Mouse (Mus musculus) spleen, adult 2 months (tissue): ENCODE data around the gene Wnt3. TPM values are rescaled to one million over a fixed set of nuclear protein-coding genes. Genes with fewer than 3 reads are reported as not detected.

Experiments used
- DNase-seq, 2 experiments: peaks; one replicate each; pipeline versions ENCODE4 v3.0.0 to v3.0.0-alpha.2; 2012 to 2021; ENCODE audit warnings: low spot score in 2 of 2, low read depth in 1 of 2
- H3K27ac ChIP-seq: fragments of 200-500 bp; 2 replicates; pipeline ENCODE4 v1.5.1; 2012; ENCODE audit warnings: low read length, inconsistent platforms; ENCODE audit not compliant: insufficient read depth
- H3K27me3 ChIP-seq: fragments of 200-500 bp; 2 replicates; pipeline ENCODE4 v1.6.1; 2012; ENCODE audit warnings: mild to moderate bottlenecking, moderate library complexity, low read length, inconsistent platforms; ENCODE audit not compliant: control insufficient read depth, insufficient read depth
- H3K36me3 ChIP-seq: fragments of 200-500 bp; 2 replicates; pipeline ENCODE4 v1.6.1; 2012; ENCODE audit warnings: mild to moderate bottlenecking, low read length, inconsistent platforms; ENCODE audit not compliant: control insufficient read depth, insufficient read depth
- H3K4me1 ChIP-seq: fragments of 200-500 bp; 2 replicates; pipeline ENCODE4 v1.6.1; 2011; ENCODE audit warnings: inconsistent platforms; ENCODE audit not compliant: control insufficient read depth, insufficient read depth, insufficient read length
- H3K4me3 ChIP-seq: fragments of 200-500 bp; 2 replicates; pipeline ENCODE4 v1.5.1; 2011; ENCODE audit warnings: mild to moderate bottlenecking, inconsistent platforms; ENCODE audit not compliant: insufficient read depth, insufficient read length; ENCODE audit errors: extremely low read depth
- CTCF ChIP-seq: fragments of 200-500 bp; IDR thresholded peaks from 2 replicates; pipeline ENCODE4 v1.5.1; 2011; ENCODE audit warnings: mild to moderate bottlenecking, inconsistent platforms; ENCODE audit not compliant: insufficient read depth, insufficient read length, insufficient replicate concordance; ENCODE audit errors: extremely low read depth
- POLR2A ChIP-seq: fragments of 200-500 bp; IDR thresholded peaks from 2 replicates; pipeline ENCODE4 v1.6.1; 2011; ENCODE audit warnings: low read depth, low read length, inconsistent platforms
- WGBS: fragments of 180-500 bp; shearing (Covaris S2); methylation state at CpG from one replicate; pipeline ENCODE4 v1.1.7; 2018; 5-methylcytosine and 5-hydroxymethylcytosine counted together
- polyA plus RNA-seq: library from polyadenylated mRNA; depleted of rRNA; stranded (reverse); fragments of >200 nt; gene quantifications from 2 replicates; pipeline ENCODE4 v1.2.3, GENCODE M21; 2012

Wnt3 gene
- polyA plus RNA-seq, 1 experiment = 0.08 TPM

- TF ChIP-seq POLR2A = no peak
- TF ChIP-seq CTCF = no peak
- H3K27me3 ChIP-seq = peaks cover 35% of the 10 kb centered on the region
- H3K36me3 ChIP-seq = no peaks in the 10 kb centered on the region
- 5% methylated on average over 23 of the region's 23 CpGs for WGBS
- DNase-seq = no peak
- no peak overlapping the region for H3K4me3 ChIP-seq
- H3K27ac ChIP-seq = no peak overlapping the region
- H3K4me1 ChIP-seq = peaks cover 6% of the 10 kb centered on the region
Measured at GRCm38 (mm10) chr11:103772505-103773386, 1.2 kb upstream of the Wnt3 start.

GRCm38 (mm10) chr11:103774228-103774530 lies 229 bp downstream of the Wnt3 start:
- Histone ChIP-seq H3K4me1 (peaks cover 6% of the 10 kb centered on the region), H3K4me3 (no peak overlapping the region; the same call in 1 of the 2 replicates), H3K27me3 (peaks cover 35% of the 10 kb centered on the region), H3K36me3 (no peaks in the 10 kb centered on the region), H3K27ac (no peak overlapping the region)
- no peak for DNase-seq
- TF ChIP-seq POLR2A = no peak
- no peak for TF ChIP-seq CTCF
- 5% methylated on average over 19 of the region's 19 CpGs for WGBS

GRCm38 (mm10) chr11:103780152-103780551 lies 6.2 kb downstream of the Wnt3 start:
- DNase-seq = no peak
- Histone ChIP-seq H3K27me3 (peaks cover 5% of the 10 kb centered on the region), H3K4me3 (no peak overlapping the region), H3K27ac (no peak overlapping the region), H3K4me1 (no peaks in the 10 kb centered on the region), H3K36me3 (no peaks in the 10 kb centered on the region)
- TF ChIP-seq POLR2A (no peak), CTCF (no peak)
- 54% methylated on average over 9 of the region's 9 CpGs for WGBS

- H3K4me1 ChIP-seq = no peaks in the 10 kb centered on the region
- no peak overlapping the region for H3K4me3 ChIP-seq
- 45% methylated on average over 5 of the region's 5 CpGs for WGBS
- 0 out of 2 replicates have a peak, but pooled peaks cover 1% of the 10 kb centered on the region for H3K27me3 ChIP-seq
- no peaks in the 10 kb centered on the region for H3K36me3 ChIP-seq
- no peak for TF ChIP-seq POLR2A
- DNase-seq = no peak
- H3K27ac ChIP-seq = no peak overlapping the region
Measured at GRCm38 (mm10) chr11:103789951-103790350, 16.0 kb downstream of the Wnt3 start.

GRCm38 (mm10) chr11:103801128-103801527 lies 27.2 kb downstream of the Wnt3 start:
- DNase-seq = no peak
- WGBS = 85% methylated on average over 9 of the region's 9 CpGs
- TF ChIP-seq POLR2A (no peak), CTCF (no peak)
- H3K27me3 ChIP-seq = no peaks in the 10 kb centered on the region
- H3K4me3 ChIP-seq = no peak overlapping the region
- H3K4me1 ChIP-seq = no peaks in the 10 kb centered on the region
- H3K36me3 ChIP-seq = no peaks in the 10 kb centered on the region
- H3K27ac ChIP-seq = no peak overlapping the region

- WGBS = 88% methylated on average over 11 of the region's 11 CpGs
- no peak for TF ChIP-seq POLR2A
- no peak for TF ChIP-seq CTCF
- no peak overlapping the region for H3K27ac ChIP-seq
- peaks cover 3% of the 10 kb centered on the region for H3K27me3 ChIP-seq
- no peaks in the 10 kb centered on the region for H3K36me3 ChIP-seq
- no peak for DNase-seq
- H3K4me1 ChIP-seq = no peaks in the 10 kb centered on the region
- no peak overlapping the region for H3K4me3 ChIP-seq
Measured at GRCm38 (mm10) chr11:103804126-103804525, 30.2 kb downstream of the Wnt3 start.

GRCm38 (mm10) chr11:103804804-103805203 lies 30.9 kb downstream of the Wnt3 start:
- no peak for TF ChIP-seq POLR2A
- TF ChIP-seq CTCF = no peak
- 84% methylated on average over 4 of the region's 4 CpGs for WGBS
- Histone ChIP-seq H3K27me3 (peaks cover 3% of the 10 kb centered on the region), H3K4me1 (no peaks in the 10 kb centered on the region), H3K4me3 (no peak overlapping the region), H3K27ac (no peak overlapping the region), H3K36me3 (no peaks in the 10 kb centered on the region)
- no peak for DNase-seq
